Mouse (Mus musculus) hindlimb bud, embryonic 11.5 days (tissue): ENCODE measurements around the gene Ppp1r13l.

Experiments
- DNase-seq: peaks from one replicate; pipeline ENCODE4 v3.0.0-alpha.2; 2012; ENCODE audit warnings: low read depth, low spot score; ENCODE audit errors: extremely low spot score

Gene Ppp1r13l

DNA sequence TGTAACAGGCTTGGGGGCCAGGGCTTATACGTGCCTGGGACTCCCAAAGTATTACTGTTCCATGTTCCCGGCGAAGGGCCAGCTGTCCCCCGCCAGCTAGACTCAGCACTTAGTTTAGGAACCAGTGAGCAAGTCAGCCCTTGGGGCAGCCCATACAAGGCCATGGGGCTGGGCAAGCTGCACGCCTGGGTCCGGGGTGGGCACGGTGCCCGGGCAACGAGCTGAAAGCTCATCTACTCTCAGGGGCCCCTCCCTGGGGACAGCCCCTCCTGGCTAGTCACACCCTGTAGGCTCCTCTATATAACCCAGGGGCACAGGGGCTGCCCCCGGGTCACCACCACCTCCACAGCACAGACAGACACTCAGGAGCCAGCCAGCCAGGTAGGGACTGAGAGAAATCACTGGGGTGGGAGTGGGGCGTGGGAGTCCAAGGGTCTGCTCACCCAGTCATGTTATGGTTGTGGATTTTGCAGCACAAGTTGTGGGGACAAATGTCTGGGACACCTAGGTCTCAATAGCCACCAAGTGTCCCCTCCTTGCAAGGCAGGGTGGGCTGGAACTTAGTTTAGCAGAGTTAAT lies 51.3 kb downstream of the Ppp1r13l start:
- no peak for DNase-seq

DNA sequence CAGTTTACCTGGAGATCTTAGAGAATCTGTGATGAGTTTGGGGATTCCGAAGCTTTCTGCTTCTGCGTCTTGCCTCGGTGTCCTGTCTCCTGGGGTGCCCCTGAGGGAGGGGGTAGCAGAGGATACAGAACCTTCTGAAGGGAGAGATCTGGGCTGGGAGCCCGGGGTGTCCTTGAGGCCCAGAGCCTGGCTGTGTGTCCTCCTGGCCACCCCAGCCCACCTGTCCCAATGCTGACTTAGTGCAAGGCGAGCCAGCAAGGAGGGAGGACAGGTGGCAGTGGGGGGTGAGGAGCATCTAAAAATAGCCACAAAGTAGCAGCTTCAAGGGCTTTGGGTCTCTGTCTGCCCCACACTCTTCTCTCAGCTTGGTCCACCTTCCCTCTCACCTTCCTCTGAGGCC lies 52.2 kb downstream of the Ppp1r13l start:
- no peak for DNase-seq

DNA sequence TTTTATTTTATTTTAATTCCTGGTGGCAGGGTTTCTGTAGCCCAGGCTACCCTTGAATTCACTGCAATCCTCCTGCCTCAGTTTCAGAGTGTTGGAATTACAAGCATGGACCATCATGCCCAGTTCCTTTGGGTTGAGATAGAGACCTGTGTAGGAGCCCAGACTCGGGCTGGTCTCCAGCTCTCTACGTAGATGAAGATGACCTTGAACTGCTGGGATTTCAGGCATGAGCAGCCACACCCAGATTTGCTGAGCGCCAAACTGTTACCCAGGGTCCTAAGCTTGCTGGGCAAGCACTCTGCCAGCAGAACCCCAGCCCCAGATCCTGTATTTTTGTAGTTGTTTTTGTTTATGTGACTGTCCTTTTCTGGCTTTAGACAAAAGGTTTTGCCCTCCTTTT lies 54.0 kb downstream of the Ppp1r13l start:
- DNase-seq, result no peak

DNA sequence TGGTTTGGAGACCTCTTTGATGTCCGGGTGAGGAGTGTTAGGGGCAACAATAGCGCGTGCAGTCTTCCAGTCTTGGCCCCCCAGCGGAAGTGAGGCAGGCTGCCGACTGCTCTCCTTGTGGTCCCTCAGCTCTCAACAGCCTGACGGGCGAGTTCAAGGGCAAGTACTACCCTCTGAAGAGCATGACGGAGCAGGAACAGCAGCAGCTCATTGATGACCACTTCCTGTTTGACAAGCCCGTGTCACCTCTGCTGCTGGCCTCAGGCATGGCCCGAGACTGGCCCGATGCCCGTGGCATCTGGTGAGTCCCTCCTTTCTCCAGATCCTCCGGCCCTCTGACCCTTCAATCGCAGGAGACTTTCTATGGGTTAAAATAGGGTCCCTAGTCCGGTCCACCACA lies 57.0 kb downstream of the Ppp1r13l start:
- DNase-seq, result no peak

DNA sequence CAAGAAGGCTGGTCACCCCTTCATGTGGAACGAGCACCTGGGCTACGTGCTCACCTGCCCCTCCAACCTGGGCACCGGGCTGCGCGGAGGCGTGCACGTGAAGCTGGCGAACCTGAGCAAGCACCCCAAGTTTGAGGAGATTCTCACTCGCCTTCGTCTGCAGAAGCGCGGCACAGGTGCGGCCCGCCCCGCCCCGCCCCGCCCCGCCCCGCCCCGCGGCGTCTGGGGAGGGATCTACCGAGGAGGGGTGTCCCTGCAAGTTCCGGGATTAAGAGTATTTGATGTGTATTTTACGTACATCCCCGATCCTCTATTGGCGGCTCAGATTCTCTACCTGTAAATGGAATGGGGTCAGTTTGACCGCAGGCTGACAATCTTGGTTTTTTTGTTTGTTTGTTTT lies 60.6 kb downstream of the Ppp1r13l start:
- DNase-seq, result no peak

DNA sequence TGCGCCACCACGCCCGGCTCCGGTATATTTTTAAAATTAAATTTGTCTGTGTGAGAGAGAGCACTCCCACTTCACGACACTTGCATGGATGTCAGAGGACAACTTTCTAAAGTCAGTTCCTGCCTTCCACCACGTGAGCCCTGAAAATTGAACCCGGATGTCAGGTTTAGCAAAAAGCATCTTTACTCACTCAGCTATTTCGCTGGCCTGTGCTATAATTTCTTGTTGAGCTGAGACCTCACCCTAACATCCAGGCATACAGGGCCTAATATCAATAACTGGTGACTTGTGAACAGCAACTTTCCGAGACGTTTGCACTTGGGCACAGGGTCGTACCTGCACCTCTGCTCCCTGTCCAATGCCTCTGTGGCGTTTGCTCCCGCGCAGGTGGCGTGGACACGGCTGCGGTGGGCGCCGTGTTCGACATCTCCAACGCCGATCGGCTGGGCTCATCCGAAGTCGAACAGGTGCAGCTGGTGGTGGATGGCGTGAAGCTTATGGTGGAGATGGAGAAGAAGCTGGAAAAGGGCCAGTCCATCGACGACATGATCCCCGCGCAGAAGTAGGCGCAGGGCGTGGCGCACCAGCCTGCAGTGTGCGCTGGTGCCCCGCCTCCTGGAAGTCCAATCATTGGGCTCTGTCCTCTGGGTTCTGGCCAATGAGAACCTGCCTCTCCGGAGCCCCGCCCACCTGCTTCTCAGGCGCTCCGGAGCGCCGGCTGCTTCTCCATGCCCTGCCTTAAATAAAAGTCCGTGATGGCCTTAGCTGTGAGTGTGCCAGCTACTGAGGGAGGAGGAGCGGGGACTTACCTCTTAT lies 61.5 kb downstream of the Ppp1r13l start:
- DNase-seq, result no peak

DNA sequence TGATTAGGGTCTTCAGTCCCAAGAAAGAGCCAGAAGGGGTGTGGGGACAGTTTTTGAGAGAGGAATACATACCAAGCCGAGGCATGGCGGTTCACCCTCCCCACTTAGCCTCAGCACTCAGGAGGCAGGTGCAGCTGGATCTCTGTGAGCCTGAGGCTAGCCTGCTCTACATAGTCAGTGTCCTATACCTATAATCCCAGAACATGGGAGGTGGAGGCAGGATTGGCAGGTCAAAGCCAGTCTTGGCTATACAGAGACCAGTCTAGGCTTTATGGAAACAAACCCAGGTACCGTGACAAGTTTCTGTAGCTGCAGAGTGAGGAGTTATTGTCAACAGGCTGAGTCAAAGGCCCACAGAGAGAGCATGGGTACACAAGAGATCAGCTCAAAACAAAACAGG lies 63.5 kb downstream of the Ppp1r13l start:
- no peak for DNase-seq

DNA sequence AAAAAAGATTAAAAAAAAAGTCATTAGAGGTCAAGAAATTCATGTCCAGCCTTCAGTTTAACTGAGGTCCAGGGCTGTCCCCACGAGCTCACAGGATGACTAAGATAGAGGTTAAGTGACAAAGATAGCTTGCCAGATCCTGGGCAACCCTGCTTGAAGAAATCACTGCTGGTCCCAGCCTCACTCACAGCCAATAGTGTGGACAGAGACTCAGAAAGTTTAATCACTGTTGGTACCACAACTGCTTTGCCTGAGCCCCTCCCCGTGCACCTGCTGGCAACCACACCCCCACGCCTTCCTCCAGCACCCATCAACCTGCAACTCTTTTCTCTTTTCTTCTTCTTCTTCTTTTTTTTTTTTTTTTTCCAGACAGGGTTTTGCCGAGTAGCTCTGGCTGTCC lies 64.5 kb downstream of the Ppp1r13l start:
- no peak for DNase-seq

DNA sequence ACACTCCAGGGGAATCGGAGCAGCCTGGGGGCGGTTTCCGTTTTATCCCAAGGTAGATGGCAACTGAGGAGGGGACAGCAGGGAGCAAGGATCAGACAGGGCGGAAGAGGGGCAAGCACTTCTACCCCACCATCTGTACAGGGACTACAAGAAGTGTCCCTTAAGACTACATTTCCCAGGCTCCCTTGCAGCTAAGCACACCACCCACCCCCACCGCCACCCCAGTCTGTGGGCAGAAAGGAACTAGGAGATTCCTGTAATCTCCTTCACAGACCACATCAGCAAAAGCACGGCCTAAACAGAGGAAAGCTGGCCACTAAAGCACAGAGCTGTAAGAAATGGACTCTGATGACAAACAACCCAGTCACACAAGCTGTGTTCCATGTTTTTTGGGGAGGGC lies 66.8 kb downstream of the Ppp1r13l start:
- no peak for DNase-seq

DNA sequence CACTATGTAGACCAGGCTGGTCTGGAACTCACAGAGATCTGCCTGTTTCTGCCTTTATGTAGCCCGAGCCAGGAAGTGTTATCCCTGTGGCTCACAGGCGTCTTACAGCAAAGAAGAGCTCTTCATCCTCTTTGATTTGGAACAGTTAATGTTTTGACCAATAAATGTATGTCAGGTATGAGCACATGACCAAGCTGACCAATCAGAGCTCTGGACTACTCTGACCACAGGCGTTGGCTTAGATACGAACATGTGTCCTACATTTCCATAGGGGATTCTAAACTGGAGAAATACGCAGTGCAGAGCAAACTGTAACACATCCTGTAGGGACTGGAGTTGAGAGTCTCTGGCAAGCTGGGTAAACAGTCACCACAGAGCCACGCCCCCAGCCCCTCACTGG lies 67.3 kb downstream of the Ppp1r13l start:
- DNase-seq, result no peak
